Mouse (Mus musculus) inflammation-experienced regulatory T-cells, adult 6 months (primary cell): ENCODE data around the gene Frrs1l. TPM values are rescaled to one million over a fixed set of nuclear protein-coding genes. Genes with fewer than 3 reads are reported as not detected.

Experiments
- ATAC-seq: one replicate; pipeline ENCODE4 v1.8.0; 2017
- polyA plus RNA-seq, 3 experiments: library from polyadenylated mRNA; unstranded; fragments of 100-300 nt; shearing (Covaris generic); gene quantifications; one replicate each; pipeline ENCODE4 v1.2.1; 2017

Gene Frrs1l
- polyA plus RNA-seq, 3 experiments from 2014 or later: not detected

DNA sequence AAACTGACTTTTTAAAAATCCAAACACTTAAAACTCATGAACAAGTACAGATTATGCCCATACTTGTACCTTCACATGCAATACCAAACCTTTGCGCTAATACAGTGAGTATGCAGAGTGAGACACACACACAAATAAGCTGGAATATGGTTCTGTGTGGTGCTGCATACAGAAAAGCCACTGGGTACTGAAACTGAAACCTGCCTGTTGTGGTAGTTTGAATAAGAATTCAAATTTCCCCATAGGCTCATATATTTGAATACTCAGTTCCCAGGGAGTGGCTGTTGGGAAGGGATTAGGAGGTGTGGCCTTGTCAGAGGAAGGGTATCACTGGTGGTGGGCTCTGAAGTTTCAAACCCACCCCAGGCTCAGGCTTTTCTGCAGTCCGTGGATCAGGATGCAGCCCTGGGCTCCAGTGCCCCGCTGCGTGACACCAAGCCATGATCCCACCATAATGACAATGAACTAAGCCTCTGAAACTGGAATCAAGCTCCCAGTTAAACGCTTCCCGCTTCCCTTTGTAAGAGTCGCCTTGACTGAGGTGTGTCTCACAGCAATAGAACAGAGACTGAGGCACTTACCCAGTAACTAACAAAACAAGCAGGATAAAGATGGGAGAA is 77.7 kb downstream of the Frrs1l start:
- ATAC-seq: no peak

DNA sequence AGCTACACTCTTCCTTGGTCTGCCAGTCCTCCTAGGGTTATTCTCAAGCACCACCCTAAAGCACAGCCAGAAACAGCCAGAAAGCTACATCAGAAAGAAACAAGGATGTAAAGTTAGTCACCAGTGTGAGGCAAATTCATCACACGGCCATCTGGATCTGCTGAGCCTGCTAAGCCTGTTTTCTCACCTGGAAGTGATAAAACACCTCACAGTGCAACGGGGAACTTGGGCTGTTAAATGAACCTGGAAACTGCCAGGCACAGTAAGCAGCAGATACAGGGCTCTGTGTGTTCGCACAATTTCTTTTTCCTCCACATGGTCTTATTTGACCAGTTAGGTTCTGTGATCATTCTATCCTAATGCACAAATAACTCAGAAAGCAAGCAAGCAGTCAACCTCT is 80.6 kb downstream of the Frrs1l start:
- ATAC-seq: no peak

DNA sequence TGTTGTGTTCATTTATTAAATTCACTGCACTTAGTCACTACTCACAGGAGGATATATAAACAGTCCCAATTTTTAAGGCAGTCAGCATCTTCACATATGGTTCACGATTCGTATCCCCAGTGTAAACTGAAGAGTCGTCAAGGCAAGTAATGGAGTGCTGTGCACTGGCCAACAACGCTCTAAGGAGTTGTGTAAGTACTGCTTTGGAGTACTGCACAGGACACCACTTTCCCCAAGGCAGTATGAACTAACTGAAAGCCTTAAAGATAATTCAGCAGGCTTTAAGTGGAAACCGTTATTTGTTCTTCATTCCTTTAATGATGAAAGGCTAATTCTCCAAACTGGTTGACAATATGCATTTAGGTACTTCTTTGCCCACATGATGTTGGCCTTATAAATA is 82.5 kb downstream of the Frrs1l start:
- no peak for ATAC-seq

Other genes with a start within 250 kb of the Frrs1l start
- not detected for gene Actl7b, start 248.9 kb downstream of the Frrs1l start, polyA plus RNA-seq
- not detected for gene Actl7a, start 247.0 kb downstream of the Frrs1l start, polyA plus RNA-seq
- gene Elp1, start 188.1 kb downstream of the Frrs1l start, polyA plus RNA-seq: 10 to 100 TPM; 12.1 to 27.9 (median 23.6) TPM
- 10 to 100 TPM; 11.6 to 16.0 (median 12.9) TPM for gene Fam206a, start 188.0 kb downstream of the Frrs1l start, polyA plus RNA-seq
- 1 to 10 TPM in 2 of 3 experiments, under 1 TPM in 1; 0.89 to 2.6 (median 1.5) TPM for gene Ctnnal1, start 125.2 kb downstream of the Frrs1l start, polyA plus RNA-seq
- gene Tmem245, start 43.0 kb downstream of the Frrs1l start, polyA plus RNA-seq: 1 to 10 TPM; 4.4 to 8.2 (median 5.9) TPM
- gene Epb41l4b, start 153.0 kb upstream of the Frrs1l start, polyA plus RNA-seq: not detected